Mouse (Mus musculus): ENCODE measurements around the gene Olfr1373. TPM values are rescaled to one million over a fixed set of nuclear protein-coding genes. Genes with fewer than 3 reads are reported as not detected.
"Not testable (repeated sequence)": the region's sequence is repeated elsewhere in the genome, so short reads cannot be mapped to it uniquely, and the experiment has no call there.

Olfr1373 gene
- polyA plus RNA-seq (2012; rRNA removed) = not detected in 2 replicates
- polyA plus RNA-seq (2014; fragmentation: Nextera tagmentation; extraction: Ambion mirVana) = not detected in 2 replicates

DNA sequence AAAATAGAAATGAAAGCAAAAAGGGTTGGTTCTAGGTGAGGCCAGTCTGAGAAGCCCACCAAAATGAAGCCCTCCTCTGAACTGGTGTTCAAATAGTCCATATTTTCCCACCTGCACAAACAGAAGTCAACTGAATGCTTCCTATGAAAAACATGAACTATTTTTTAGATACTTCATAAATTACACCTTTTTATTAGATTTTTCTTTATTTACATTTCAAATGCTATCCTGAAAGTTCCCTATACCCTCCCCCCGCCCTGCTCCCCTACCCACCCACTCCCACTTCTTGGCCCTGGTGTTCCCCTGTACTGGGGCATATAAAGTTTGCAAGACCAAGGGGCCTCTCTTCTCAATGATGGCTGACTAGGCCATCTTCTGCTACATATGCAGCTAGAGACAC is at the start of gene Olfr1373:
Olfr1373 (minus strand) TSS at position 101 of the 400 bp plus-strand sequence.
- not testable (repeated sequence) for H3K9ac ChIP-seq (ENCODE audit: low read depth, low read length, severe bottlenecking); H3K4me3 ChIP-seq (replicated peaks; ENCODE audit: low read length); ATAC-seq (ENCODE audit: low FRiP score, low read depth); H3K27me3 ChIP-seq (ENCODE audit: control insufficient read depth, insufficient read depth, low read length); H3K4me1 ChIP-seq (ENCODE audit: control insufficient read depth, insufficient read depth, low read length); DNase-seq (ENCODE audit: low spot score); H3K9me3 ChIP-seq (ENCODE audit: control insufficient read depth, low read length); H3K36me3 ChIP-seq (ENCODE audit: control insufficient read depth, insufficient read depth, low read length); H3K4me2 ChIP-seq (replicated peaks; ENCODE audit: low read depth, low read length, severe bottlenecking); H3K27ac ChIP-seq (replicated peaks; ENCODE audit: low read depth, low read length)
- WGBS = 91% methylated on average over 1 of the region's 1 CpGs

DNA sequence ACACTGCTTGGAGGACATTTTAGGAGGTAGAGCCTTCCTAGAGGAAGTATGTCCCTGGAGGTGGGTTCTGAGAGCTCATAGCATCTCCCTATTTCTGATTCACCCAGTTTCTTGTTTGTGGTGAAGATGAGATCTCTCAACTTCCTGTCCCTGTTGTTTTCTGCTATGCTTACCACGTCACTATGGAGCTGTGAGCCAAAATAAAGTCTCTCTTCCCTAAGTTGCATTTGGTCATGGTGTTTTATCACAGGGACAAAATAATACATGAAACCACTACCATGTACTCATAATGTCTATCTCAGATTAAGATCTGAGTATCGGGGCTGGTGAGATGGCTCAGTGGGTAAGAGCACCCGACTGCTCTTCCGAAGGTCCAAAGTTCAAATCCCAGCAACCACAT is 35.3 kb upstream of the Olfr1373 start:
- not testable (repeated sequence) for H3K9me3 ChIP-seq (ENCODE audit: control insufficient read depth, low read length); ATAC-seq (ENCODE audit: low FRiP score, low read depth); DNase-seq (ENCODE audit: low spot score); H3K4me3 ChIP-seq (replicated peaks; ENCODE audit: low read length); H3K4me1 ChIP-seq (ENCODE audit: control insufficient read depth, insufficient read depth, low read length); H3K27ac ChIP-seq (replicated peaks; ENCODE audit: low read depth, low read length); H3K27me3 ChIP-seq (ENCODE audit: control insufficient read depth, insufficient read depth, low read length); H3K36me3 ChIP-seq (ENCODE audit: control insufficient read depth, insufficient read depth, low read length); H3K4me2 ChIP-seq (replicated peaks; ENCODE audit: low read depth, low read length, severe bottlenecking); H3K9ac ChIP-seq (ENCODE audit: low read depth, low read length, severe bottlenecking)
- 92% methylated on average over 4 of the region's 4 CpGs for WGBS

DNA sequence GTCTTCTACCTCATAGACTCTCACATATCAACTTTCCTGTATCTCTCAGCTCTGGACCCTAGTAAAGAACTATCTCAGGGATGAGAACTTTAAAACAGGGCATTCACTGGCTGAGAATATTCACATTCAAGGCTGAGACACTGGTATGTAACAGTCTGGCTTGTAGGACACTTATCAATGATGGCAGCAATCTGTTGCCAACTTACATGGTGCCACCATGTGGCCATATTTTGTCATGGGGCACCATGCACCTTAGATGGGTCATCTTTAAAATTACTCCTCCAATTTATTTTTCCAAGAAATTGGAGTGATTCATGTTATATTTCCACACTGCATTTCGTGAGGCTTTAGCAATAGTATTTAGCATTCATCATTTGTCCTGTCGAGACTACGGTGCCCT is 34.6 kb upstream of the Olfr1373 start:
- H3K9me3 ChIP-seq (ENCODE audit: control insufficient read depth, low read length); H3K4me2 ChIP-seq (replicated peaks; ENCODE audit: low read depth, low read length, severe bottlenecking); H3K27me3 ChIP-seq (ENCODE audit: control insufficient read depth, insufficient read depth, low read length); H3K4me1 ChIP-seq (ENCODE audit: control insufficient read depth, insufficient read depth, low read length); H3K9ac ChIP-seq (ENCODE audit: low read depth, low read length, severe bottlenecking); H3K4me3 ChIP-seq (replicated peaks; ENCODE audit: low read length); H3K27ac ChIP-seq (replicated peaks; ENCODE audit: low read depth, low read length); H3K36me3 ChIP-seq (ENCODE audit: control insufficient read depth, insufficient read depth, low read length); DNase-seq (ENCODE audit: low spot score); ATAC-seq (ENCODE audit: low FRiP score, low read depth): not testable (repeated sequence)
- no CpG with 5 or more reads among the region's 3 CpGs for WGBS

DNA sequence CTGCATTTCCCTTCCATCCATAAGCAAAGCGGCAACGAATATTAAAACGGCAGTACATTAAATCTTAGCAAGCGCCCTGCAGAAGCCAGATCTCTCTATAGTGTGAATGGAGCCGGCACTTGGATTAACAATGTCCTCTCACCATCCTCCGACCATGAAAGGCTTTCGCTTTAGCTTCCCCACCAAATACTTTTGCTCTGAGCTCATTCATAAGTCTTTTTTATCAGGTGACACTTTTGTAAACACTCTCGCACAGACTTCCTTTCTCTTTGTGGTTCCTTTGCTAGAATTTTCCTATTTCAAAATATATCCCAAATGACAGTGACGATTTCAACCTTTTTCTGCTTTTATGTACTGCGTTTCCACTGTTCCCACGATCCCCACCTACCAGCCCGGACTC is 23.1 kb upstream of the Olfr1373 start:
- Histone ChIP-seq H3K36me3 (ENCODE audit: control insufficient read depth, insufficient read depth, low read length) (no peaks in the 10 kb centered on the region), H3K4me1 (ENCODE audit: control insufficient read depth, insufficient read depth, low read length) (no peaks in the 10 kb centered on the region), H3K27ac (replicated peaks; ENCODE audit: low read depth, low read length) (no peak overlapping the region), H3K4me3 (replicated peaks; ENCODE audit: low read length) (peak overlapping the region; percentile 39), H3K4me2 (replicated peaks; ENCODE audit: low read depth, low read length, severe bottlenecking) (peak overlapping the region; percentile 58), H3K27me3 (ENCODE audit: control insufficient read depth, insufficient read depth, low read length) (peaks cover 16% of the 10 kb centered on the region; the same call in 1 of the 2 replicates), H3K9me3 (ENCODE audit: control insufficient read depth, low read length) (no peaks in the 10 kb centered on the region), H3K9ac (ENCODE audit: low read depth, low read length, severe bottlenecking) (no peak overlapping the region)
- TF ChIP-seq POLR2A (IDR thresholded peaks at IDR 0.05; ENCODE audit: borderline replicate concordance, extremely low read depth, insufficient read depth, insufficient read length) = no peak
- ATAC-seq (ENCODE audit: low FRiP score, low read depth) = no peak
- 23% methylated on average over 12 of the region's 12 CpGs for WGBS
- no peak for DNase-seq (ENCODE audit: low spot score)

DNA sequence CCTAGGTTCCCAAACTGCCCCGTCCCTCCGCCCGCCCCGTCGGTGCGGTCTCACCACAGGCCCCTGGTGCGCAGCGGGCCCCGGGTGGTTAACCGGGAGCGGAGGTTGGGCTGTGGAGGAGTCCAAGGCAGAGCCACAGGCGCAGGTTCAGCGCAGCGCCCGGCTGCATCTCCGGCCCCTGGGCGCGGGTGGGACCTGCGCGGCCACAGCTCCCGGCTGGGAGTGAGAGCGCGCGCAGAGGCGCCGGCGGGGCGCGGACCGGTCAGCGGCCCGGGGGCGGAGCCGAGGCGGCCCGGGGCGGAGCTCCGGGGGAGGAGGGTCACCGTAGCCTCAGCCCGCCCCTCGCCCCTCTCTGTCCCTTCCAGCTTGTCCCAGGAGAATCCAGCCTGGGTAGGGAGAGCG is 22.6 kb upstream of the Olfr1373 start:
- Histone ChIP-seq H3K27me3 (ENCODE audit: control insufficient read depth, insufficient read depth, low read length) (peaks cover 16% of the 10 kb centered on the region; the same call in 1 of the 2 replicates), H3K4me3 (replicated peaks; ENCODE audit: low read length) (peak overlapping the region; percentile 39), H3K9ac (ENCODE audit: low read depth, low read length, severe bottlenecking) (peak overlapping the region; percentile 25; the same call in 1 of the 2 replicates), H3K4me2 (replicated peaks; ENCODE audit: low read depth, low read length, severe bottlenecking) (peak overlapping the region; percentile 58)
- H3K9me3 ChIP-seq (ENCODE audit: control insufficient read depth, low read length); H3K4me1 ChIP-seq (ENCODE audit: control insufficient read depth, insufficient read depth, low read length); ATAC-seq (ENCODE audit: low FRiP score, low read depth); H3K27ac ChIP-seq (replicated peaks; ENCODE audit: low read depth, low read length); H3K36me3 ChIP-seq (ENCODE audit: control insufficient read depth, insufficient read depth, low read length); DNase-seq (ENCODE audit: low spot score): not testable (repeated sequence)
- WGBS = 2% methylated on average over 27 of the region's 42 CpGs

DNA sequence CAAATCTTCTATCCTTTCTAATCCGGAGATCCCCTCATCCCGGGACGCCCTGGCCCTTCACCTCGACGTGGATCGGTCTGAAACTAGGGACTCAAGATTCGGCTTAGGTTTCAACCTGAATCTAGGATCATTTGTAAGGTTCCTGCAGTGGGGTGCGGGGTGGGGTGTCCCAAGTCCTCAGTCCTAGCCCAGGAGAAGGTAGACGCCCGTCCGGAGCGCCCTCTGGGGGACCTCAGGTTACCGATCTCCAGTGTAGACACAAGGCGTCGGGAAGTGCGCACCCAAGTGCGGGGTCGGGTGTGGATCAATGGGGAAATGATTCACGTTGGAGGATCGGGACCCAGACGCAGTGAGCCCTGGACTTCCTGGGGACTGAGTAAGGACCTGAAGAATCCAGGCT is 21.8 kb upstream of the Olfr1373 start:
- H3K4me1 ChIP-seq (ENCODE audit: control insufficient read depth, insufficient read depth, low read length) = no peaks in the 10 kb centered on the region
- WGBS = 2% methylated on average over 21 of the region's 21 CpGs
- TF ChIP-seq POLR2A (IDR thresholded peaks at IDR 0.05; ENCODE audit: borderline replicate concordance, extremely low read depth, insufficient read depth, insufficient read length) = no peak
- H3K27me3 ChIP-seq (ENCODE audit: control insufficient read depth, insufficient read depth, low read length) = peaks cover 16% of the 10 kb centered on the region; the same call in 1 of the 2 replicates
- no peaks in the 10 kb centered on the region for H3K9me3 ChIP-seq (ENCODE audit: control insufficient read depth, low read length)
- H3K4me3 ChIP-seq (replicated peaks; ENCODE audit: low read length) = peak overlapping the region; percentile 5; the same call in 1 of the 2 replicates
- H3K9ac ChIP-seq (ENCODE audit: low read depth, low read length, severe bottlenecking) = no peak overlapping the region
- ATAC-seq (ENCODE audit: low FRiP score, low read depth) (no peak), DNase-seq (ENCODE audit: low spot score) (no peak)
- no peak overlapping the region for H3K27ac ChIP-seq (replicated peaks; ENCODE audit: low read depth, low read length)
- H3K4me2 ChIP-seq (replicated peaks; ENCODE audit: low read depth, low read length, severe bottlenecking) = no peak overlapping the region
- H3K36me3 ChIP-seq (ENCODE audit: control insufficient read depth, insufficient read depth, low read length) = no peaks in the 10 kb centered on the region

Data from limb, embryonic 14.5 days (tissue).